Mouse (Mus musculus) left cerebral cortex, adult 9 months (tissue): ENCODE data around the gene Dnase1l1.

Source experiments
- DNase-seq, 2 experiments: peaks; one replicate each; pipeline ENCODE4 v3.0.0; 2022; ENCODE audit warnings: low spot score in 2 of 2

Gene Dnase1l1

DNA sequence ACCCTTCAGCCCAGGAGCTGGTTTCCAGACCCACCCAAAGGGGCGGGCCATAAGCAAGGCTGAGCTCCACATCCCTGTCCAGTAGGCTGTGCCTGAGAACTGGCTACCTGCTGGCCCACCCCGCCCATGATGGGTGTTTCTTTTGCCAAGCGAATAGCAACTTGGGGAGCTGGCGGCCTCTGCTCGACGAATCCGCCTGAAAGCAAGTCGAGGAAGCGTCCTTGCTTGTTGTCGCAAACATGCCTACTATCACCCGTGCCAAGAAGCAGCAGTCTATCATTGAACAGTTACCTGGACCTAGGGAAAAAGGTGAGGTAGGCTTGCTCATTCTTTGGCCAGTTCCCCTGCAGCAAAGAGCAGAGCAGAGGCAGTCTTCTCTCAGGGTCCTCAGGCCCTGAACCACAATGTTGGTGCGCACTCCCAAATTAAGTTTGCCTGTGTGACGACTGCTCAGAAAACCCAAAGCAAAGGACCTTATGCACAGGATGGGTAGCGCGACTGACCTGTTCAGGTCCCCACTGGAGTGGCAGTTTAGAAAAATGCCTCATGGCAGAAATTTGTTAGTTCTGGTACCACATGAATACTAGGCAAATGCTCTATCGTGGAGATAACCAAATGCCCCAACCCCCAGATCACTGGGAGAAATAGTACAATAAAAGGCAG lies at the start of gene Dnase1l1, which contains the start of gene Taz:
Gene Dnase1l1 (minus strand): TSS at position 606 of the 663 bp plus-strand sequence.
Gene Taz (plus strand): TSS at position 181 of the 663 bp plus-strand sequence.
- DNase-seq = peak in 1 of 2 experiments; percentile 59

GRCm38 (mm10) chrX:74330166-74330930 lies 48.2 kb upstream of the Dnase1l1 start:
- no peak for DNase-seq

GRCm38 (mm10) chrX:74329215-74329671 lies 47.1 kb upstream of the Dnase1l1 start:
- DNase-seq = no peak

- peak in 1 of 2 experiments; percentile 40 for DNase-seq
These were observed 46.6 kb upstream of the Dnase1l1 start, which contains the start of gene Plxna3 for GRCm38 (mm10) chrX:74328725-74329161. Gene Plxna3, plus strand, starts transcription at chrX:74329066.

DNA sequence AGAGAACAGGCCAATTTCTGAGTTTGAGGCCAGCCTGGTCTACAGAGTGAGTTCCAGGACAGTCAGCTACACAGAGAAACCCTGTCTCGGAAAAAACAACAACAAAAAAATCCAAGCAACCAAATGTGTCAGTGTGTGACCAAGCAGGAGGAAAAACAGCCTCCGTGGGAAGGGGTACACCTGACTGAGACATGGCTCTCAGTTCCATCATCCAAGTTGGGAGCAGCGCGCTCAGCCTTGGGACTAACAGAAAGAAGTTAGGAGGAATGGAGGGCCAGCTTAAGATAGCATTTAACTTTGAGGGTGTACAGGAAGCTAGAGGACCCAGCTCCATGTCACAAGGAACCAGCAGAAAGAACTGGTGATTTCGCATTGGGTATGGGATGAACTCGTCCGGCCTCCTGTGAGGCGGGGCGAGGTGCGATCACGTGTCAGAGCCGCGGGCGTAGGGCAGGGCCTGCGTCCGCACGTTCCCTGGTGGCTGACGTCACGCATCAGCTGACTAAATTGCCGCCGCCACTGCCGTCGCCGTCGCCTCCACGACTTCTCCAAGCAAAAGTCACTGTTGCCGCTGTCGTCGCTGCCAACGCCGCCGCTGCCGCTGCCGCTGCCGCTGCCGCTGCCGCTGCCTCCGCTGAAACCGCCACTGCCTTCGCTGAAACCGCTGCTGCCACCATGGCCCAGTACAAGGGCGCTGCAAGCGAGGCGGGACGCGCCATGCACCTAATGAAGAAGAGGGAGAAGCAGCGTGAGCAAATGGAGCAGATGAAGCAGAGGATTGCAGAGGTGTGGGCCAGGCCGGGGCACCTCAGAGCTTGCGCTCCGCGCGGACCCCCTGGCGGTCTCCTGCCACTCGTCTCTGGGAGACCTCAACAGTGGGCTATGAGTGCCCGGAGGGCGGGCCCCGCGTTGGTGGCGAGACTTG lies 30.7 kb upstream of the Dnase1l1 start, which contains the start of gene Fam50a:
Gene Fam50a (plus strand): TSS at position 494 of the 925 bp plus-strand sequence.
- peak; percentile 80 to 89 for DNase-seq

- DNase-seq = peak; percentile 42 to 66
These were observed 22.9 kb upstream of the Dnase1l1 start, which contains the start of gene Gdi1 for GRCm38 (mm10) chrX:74304867-74305700. Gene Gdi1, plus strand, starts transcription at chrX:74304998.

DNA sequence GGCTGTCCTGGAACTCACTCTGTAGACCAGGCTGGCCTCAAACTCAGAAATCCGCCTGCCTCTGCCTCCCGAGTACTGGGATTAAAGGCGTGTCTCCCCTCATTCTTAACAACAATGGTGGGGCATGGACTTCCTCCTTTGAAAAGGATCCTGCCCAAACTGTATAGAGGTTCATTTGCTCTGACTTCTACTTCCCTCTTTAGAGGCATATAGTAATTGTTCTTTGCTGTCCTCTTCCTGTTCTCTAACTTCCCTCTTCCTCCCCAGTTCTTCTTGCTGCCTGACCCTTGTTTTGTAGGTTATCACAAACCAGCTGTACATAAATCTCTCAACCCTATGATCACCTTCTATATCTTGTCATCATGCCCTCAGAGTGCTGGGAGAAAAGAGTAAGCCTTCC lies 17.6 kb upstream of the Dnase1l1 start:
- DNase-seq = no peak

DNA sequence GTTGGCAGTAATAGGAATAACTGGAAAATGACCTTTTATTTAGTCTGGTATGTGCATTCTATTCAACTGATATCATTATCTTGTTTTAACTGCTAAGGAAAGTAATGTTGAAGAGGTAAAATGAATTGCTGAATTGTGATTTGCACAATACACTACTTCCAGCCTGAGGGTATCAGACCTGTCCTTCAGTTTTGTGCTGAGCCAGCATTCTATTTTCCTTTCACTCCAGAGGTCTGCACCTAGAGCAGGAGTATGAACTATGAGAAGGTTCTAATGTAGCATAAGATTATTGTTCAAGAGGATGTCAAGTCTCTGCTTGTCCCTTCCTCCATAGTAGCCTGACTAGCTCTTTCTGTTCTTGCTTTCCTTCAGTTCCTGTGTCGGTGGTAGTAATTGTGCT lies 16.2 kb upstream of the Dnase1l1 start:
- DNase-seq = no peak

- peak; percentile 92 to 95 for DNase-seq
These were observed 14.7 kb upstream of the Dnase1l1 start, which contains the start of gene Atp6ap1 for GRCm38 (mm10) chrX:74296538-74297448. Gene Atp6ap1, plus strand, starts transcription at chrX:74297097.

DNA sequence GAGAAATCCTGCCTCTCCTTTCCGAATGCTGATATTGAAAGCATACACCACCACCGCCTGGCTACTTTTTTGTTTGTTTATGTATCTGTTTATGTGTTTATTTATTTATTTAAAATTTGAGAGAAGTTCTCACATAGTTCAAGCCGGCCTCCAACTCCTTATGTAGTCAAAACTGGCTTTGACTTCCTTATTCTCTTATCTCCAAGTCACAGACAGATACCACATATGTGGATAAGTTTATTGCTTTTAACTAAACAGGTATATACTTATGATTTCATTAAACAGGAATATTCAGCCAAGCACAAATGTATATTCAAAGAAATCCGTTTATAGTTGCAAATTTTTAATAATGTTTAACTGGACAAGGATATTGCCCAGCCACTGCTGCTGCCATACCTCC lies 11.3 kb upstream of the Dnase1l1 start:
- DNase-seq = no peak

DNA sequence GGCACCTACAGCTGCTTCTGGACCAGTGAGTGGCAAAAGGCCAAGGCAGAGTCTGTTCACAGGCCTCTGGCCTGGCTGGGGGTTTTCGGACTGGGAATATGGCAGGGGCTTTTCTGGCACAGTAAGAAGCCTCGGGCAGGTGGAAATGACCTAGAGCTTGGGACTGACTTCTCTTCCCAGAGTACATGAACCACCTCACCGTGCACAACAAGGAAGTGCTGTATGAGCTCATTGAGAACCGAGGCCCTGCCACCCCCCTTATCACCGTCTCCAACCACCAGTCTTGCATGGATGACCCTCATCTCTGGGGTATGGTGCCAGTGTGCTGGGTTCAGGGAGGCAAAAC lies 928 bp upstream of the Dnase1l1 start:
- DNase-seq = no peak

DNA sequence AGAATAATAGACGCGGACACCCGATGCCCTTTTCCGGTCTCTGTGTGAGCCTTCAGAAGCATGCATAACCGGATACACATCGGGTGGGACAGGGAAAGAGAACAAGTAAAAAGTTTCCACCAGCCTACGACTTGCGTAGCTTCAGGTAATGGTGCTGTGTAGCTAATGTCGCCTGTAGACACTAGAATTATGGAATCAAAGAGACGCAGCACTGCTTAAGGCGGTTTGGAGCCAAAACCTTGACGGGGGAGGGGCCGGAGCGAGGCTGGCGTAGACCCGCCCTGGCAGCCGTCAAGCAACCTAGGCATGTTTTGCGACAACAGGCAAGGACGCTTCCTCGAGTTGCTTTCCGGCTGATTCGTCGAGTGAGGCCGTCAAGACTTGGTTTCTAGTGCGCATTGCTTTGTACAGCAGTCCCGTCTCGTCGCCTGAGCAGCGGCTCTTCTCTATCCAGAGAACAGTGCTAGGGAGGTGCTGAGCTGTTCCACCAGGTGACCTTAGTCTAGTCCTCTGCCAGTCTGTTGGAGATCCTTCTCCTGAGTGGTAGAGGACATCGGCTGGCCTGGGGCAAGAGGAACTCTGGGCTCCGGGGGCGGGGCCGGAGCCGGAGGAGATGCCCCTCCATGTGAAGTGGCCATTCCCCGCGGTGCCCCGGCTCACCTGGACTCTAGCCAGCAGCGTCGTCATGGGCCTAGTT lies 406 bp upstream of the Dnase1l1 start:
- DNase-seq = peak; percentile 70 to 86

GRCm38 (mm10) chrX:74281041-74281731 lies 951 bp downstream of the Dnase1l1 start:
- no peak for DNase-seq

- no peak for DNase-seq
These were observed 4.2 kb downstream of the Dnase1l1 start for GRCm38 (mm10) chrX:74277916-74278315.

- DNase-seq = no peak
These were observed 8.5 kb downstream of the Dnase1l1 start for GRCm38 (mm10) chrX:74273422-74274322.

- peak in 1 of 2 experiments; percentile 20 for DNase-seq
These were observed 11.1 kb downstream of the Dnase1l1 start for GRCm38 (mm10) chrX:74270902-74271551.
